Mouse (Mus musculus): Measurements from ENCODE around the gene Hesx1. TPM values are rescaled to one million over a fixed set of nuclear protein-coding genes. Genes with fewer than 3 reads are reported as not detected.

Gene Hesx1
- total and polyA plus RNA-seq, 3 experiments, result 1.9 to 4.3 (median 3.9) TPM

GRCm38 (mm10) chr14:26981494-26982149 is 12.6 kb upstream of the Hesx1 start:
- Histone ChIP-seq H3K27ac (ENCODE audit: insufficient read depth, low read depth) (no peak overlapping the region), H3K9me3 (replicated peaks; ENCODE audit: low read length) (peaks cover 4% of the 10 kb centered on the region), H3K36me3 (replicated peaks in 1 of 2; ENCODE audit: control insufficient read depth in 1 of 2, insufficient read depth in 1 of 2, low read length in 1 of 2) (no peaks in the 10 kb centered on the region), H3K4me1 (ENCODE audit: control insufficient read depth in 1 of 2, insufficient read depth in 2 of 2) (peaks cover 0 to 3% of the 10 kb centered on the region in 2 experiments; a peak in 2 of 4 replicates), H3K4me2 (ENCODE audit: insufficient read depth, low read depth, poor library complexity, severe bottlenecking) (no peak overlapping the region), H3K9ac (ENCODE audit: insufficient read depth, low read depth) (no peak overlapping the region), H3K4me3 (replicated peaks in 1 of 3; ENCODE audit: low read depth in 2 of 3, low read length in 2 of 3, poor library complexity in 1 of 3) (no peak overlapping the region), H3K27me3 (replicated peaks) (no peaks in the 10 kb centered on the region), H3K79me2 (replicated peaks; ENCODE audit: control insufficient read depth, extremely low read depth, insufficient read depth, poor library complexity, severe bottlenecking) (no peaks in the 10 kb centered on the region)
- in situ Hi-C loops (cut with MboI; ENCODE audit: low pct_ligation_motif_present, low pct_unique_long_range_greater_than_20kb, low sequenced_read_pairs), result loop anchor here (25.0 kb wide), 1 partner anchor 294 kb away; the partner anchor contains the start of gene Dnah12
- DNase-seq (ENCODE audit: extremely low read depth), result no peak
- TF ChIP-seq CTCF (conservative IDR thresholded peaks at IDR 0.05 in 1 of 2, IDR thresholded peaks at IDR 0.05 in 1 of 2; ENCODE audit: low read depth in 2 of 2, low read length in 2 of 2), result peak in 1 of 2 experiments; percentile 61; a peak in 2 of 4 replicates
- TF ChIP-seq RAD21 (IDR thresholded peaks at IDR 0.05; ENCODE audit: low read depth, low read length), result peak; percentile 46
- TF ChIP-seq JUN (IDR thresholded peaks at IDR 0.05; ENCODE audit: insufficient read depth, low read depth, low read length), result no peak
- TF ChIP-seq SMC3 (IDR thresholded peaks at IDR 0.05; ENCODE audit: low read depth, low read length), result peak; percentile 52
- TF ChIP-seq USF1 (IDR thresholded peaks at IDR 0.05; ENCODE audit: low read depth, low read length), result no peak
- dilution Hi-C loops (cut with MboI; ENCODE audit: extremely low pct_ligation_motif_present, extremely low pct_unique_long_range_greater_than_20kb, low sequenced_read_pairs), result no loop called here

GRCm38 (mm10) chr14:26982150-26982530 is 12.1 kb upstream of the Hesx1 start:
- no peak overlapping the region for H3K4me2 ChIP-seq (ENCODE audit: insufficient read depth, low read depth, poor library complexity, severe bottlenecking)
- DNase-seq (ENCODE audit: extremely low read depth), result no peak
- H3K79me2 ChIP-seq (replicated peaks; ENCODE audit: control insufficient read depth, extremely low read depth, insufficient read depth, poor library complexity, severe bottlenecking), result no peaks in the 10 kb centered on the region
- no peak overlapping the region for H3K4me3 ChIP-seq (replicated peaks in 1 of 3; ENCODE audit: low read depth in 2 of 3, low read length in 2 of 3, poor library complexity in 1 of 3)
- no peaks in the 10 kb centered on the region for H3K36me3 ChIP-seq (replicated peaks in 1 of 2; ENCODE audit: control insufficient read depth in 1 of 2, insufficient read depth in 1 of 2, low read length in 1 of 2)
- no peaks in the 10 kb centered on the region for H3K27me3 ChIP-seq (replicated peaks)
- H3K27ac ChIP-seq (ENCODE audit: insufficient read depth, low read depth), result no peak overlapping the region
- dilution Hi-C loops (cut with MboI; ENCODE audit: extremely low pct_ligation_motif_present, extremely low pct_unique_long_range_greater_than_20kb, low sequenced_read_pairs), result no loop called here
- peaks cover 0 to 3% of the 10 kb centered on the region in 2 experiments; a peak in 2 of 4 replicates for H3K4me1 ChIP-seq (ENCODE audit: control insufficient read depth in 1 of 2, insufficient read depth in 2 of 2)
- no peak overlapping the region for H3K9ac ChIP-seq (ENCODE audit: insufficient read depth, low read depth)
- TF ChIP-seq MEF2A (IDR thresholded peaks at IDR 0.05; ENCODE audit: borderline replicate concordance, low read depth, low read length), result no peak
- TF ChIP-seq TCF12 (IDR thresholded peaks at IDR 0.05; ENCODE audit: low read depth, low read length), result no peak
- TF ChIP-seq JUN (IDR thresholded peaks at IDR 0.05; ENCODE audit: insufficient read depth, low read depth, low read length), result no peak
- no peak for TF ChIP-seq UBTF (IDR thresholded peaks at IDR 0.05; ENCODE audit: low read depth, low read length)
- TF ChIP-seq POLR2A (IDR thresholded peaks at IDR 0.05; ENCODE audit: low read depth, low read length), result no peak
- TF ChIP-seq CHD2 (IDR thresholded peaks at IDR 0.05; ENCODE audit: low read length), result no peak
- no peak for TF ChIP-seq NELFE (IDR thresholded peaks at IDR 0.05; ENCODE audit: low read depth, low read length)
- TF ChIP-seq JUND (conservative IDR thresholded peaks at IDR 0.05; ENCODE audit: low read depth, low read length), result no peak
- TF ChIP-seq CTCF (conservative IDR thresholded peaks at IDR 0.05 in 1 of 2, IDR thresholded peaks at IDR 0.05 in 1 of 2; ENCODE audit: low read depth in 2 of 2, low read length in 2 of 2), result no peak
- no peak for TF ChIP-seq EP300 (IDR thresholded peaks at IDR 0.05; ENCODE audit: low read length)
- no peak for TF ChIP-seq USF1 (IDR thresholded peaks at IDR 0.05; ENCODE audit: low read depth, low read length)
- no peak for TF ChIP-seq NRF1 (IDR thresholded peaks at IDR 0.05; ENCODE audit: low read depth, low read length)
- H3K9me3 ChIP-seq (replicated peaks; ENCODE audit: low read length), result peaks cover 4% of the 10 kb centered on the region
- in situ Hi-C loops (cut with MboI; ENCODE audit: low pct_ligation_motif_present, low pct_unique_long_range_greater_than_20kb, low sequenced_read_pairs), result loop anchor here (25.0 kb wide), 1 partner anchor 295 kb away; the partner anchor contains the start of gene Dnah12
